Mouse (Mus musculus) brain, embryonic 14.5 days (tissue): ENCODE measurements around the gene Neb.

ENCODE experiments used
- CTCF ChIP-seq: fragments of 200-500 bp; IDR thresholded peaks from 2 replicates; pipeline ENCODE4 v1.5.1; 2012; ENCODE audit warnings: inconsistent platforms, mild to moderate bottlenecking, moderate library complexity, borderline replicate concordance; ENCODE audit not compliant: insufficient read depth, insufficient read length; ENCODE audit errors: extremely low read depth
- POLR2A ChIP-seq: fragments of 200-500 bp; IDR thresholded peaks from 2 replicates; pipeline ENCODE4 v1.6.1; 2012; ENCODE audit warnings: mild to moderate bottlenecking, inconsistent platforms, borderline replicate concordance; ENCODE audit not compliant: poor library complexity, insufficient read depth, insufficient read length, severe bottlenecking; ENCODE audit errors: extremely low read depth

- TF ChIP-seq CTCF (no peak), POLR2A (no peak)
These were observed 62.5 kb downstream of the Neb start for GRCm38 (mm10) chr2:52315737-52316136.
